Mouse (Mus musculus) layer of hippocampus, postnatal 36 days (tissue): ENCODE data around the gene Lman1l. TPM values are rescaled to one million over a fixed set of nuclear protein-coding genes. Genes with fewer than 3 reads are reported as not detected.

Experiments
- DNase-seq, 2 experiments: peaks; one replicate each; pipeline ENCODE4 v3.0.0; 2022
- total RNA-seq, 2 experiments: library from RNA; stranded (reverse); gene quantifications; 2 replicates each; pipeline ENCODE4 v1.2.3; 2021

Lman1l gene
- not detected for total RNA-seq

GRCm38 (mm10) chr9:57620674-57621073, at the start of gene Lman1l:
TSS of gene Lman1l (minus strand) at chr9:57620774.
- no peak for DNase-seq

DNA sequence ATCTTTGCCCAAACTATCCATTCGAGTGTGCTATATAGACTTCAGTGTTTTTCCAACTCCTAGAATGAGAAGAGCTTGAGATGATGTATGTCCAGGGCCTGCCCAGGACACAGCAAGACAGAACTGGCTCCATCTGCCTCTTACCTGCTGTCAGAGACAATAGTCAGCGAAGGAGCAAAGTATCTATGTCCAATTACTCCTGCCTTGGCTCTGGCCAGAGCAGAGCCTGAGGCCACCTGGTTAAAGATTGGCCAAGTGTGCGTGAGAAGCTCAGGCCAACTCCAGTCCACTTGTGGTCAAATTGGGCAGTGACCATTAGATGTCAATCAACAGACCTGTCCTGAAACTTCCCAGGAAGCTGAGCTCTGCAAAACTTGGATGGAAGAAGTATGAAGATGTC, 49.0 kb upstream of the Lman1l start:
- no peak for DNase-seq

DNA sequence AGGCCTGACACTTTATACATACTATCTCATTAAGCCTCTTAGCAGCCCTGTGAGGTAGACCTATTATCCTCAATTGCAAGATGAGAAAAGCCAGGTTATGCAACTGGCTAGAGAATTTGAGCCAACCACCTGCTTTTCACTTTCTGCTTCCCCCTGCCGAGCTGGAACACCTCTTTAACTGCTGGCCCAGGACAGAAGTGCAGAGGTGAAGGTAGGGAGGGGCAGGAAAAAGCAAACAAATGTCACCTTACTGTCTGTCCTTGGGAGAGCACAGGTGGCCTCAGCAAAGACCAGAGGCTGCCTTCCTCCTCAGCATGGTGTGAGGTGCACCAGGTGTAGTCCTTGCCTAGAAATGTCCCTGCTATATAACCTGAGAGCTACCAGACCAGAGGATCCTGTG, 47.7 kb upstream of the Lman1l start:
- no peak for DNase-seq

DNA sequence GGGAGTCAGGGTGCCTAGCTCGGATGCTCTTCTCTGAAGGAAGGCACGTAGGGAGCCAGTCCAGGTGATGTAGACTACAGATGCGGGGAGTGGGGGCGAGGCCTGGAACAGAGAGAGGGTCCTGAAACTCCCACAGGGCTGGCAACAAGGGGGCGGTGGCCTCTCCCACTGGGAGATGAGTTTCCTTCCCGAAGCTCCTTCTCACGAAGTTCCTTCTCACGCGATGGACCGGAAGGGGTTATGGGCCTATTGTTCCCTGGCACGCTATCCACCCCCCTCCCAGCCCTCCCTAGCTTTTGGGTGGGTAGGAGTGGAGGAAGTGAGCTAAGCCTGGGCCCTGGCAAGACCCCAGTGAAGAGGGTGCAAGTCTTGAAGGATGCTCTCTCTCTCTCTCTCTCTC, 47.2 kb upstream of the Lman1l start:
- no peak for DNase-seq

GRCm38 (mm10) chr9:57667136-57667535, 46.6 kb upstream of the Lman1l start:
- DNase-seq: no peak

GRCm38 (mm10) chr9:57666536-57666935, 46.0 kb upstream of the Lman1l start:
- DNase-seq: no peak

DNA sequence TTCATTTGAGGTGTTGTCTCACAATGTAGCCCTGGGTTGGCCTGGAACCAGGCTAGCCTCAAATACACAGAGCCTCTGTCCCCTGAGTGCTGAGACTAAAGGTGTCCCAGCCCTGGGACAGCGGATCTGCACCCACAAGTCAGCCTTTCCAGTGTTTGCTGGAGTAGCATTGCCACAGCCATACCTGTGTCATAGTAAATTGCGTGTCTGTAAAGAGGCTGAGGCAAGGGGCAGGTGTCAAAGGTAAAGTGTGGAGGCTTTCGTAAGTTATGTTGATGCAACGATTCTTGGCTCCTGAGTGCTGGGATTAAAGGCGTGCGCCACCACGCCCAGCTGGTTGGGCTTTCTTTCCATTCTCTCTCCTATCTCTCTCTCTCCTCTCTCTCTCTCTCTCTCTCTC, 44.0 kb upstream of the Lman1l start:
- no peak for DNase-seq

GRCm38 (mm10) chr9:57661552-57661951, 41.0 kb upstream of the Lman1l start:
- no peak for DNase-seq

- no peak for DNase-seq
Observed at GRCm38 (mm10) chr9:57660501-57660900, 39.9 kb upstream of the Lman1l start.

DNA sequence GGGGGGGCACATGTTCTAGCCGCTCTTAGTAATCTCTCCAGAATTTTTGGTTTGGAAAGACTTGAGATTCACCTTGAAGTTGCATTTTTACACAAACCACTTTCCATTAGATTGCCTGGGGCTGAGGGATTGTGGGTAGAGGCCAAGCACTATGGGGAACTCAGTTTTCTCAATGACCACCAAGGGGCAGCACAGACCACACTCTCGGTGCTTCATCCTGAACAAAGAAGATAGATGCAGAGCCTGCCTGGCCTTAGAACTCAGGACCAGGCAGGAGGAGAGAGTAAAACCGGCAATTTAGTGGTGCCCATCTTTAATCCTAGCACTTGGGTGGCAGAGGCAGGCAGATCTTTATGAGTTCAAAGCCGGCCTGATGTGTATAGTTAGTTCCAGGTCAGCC, 39.2 kb upstream of the Lman1l start:
- peak; percentile 69 to 78 for DNase-seq

GRCm38 (mm10) chr9:57658970-57659369, 38.4 kb upstream of the Lman1l start:
- DNase-seq: no peak

GRCm38 (mm10) chr9:57657843-57658242, 37.3 kb upstream of the Lman1l start:
- no peak for DNase-seq

GRCm38 (mm10) chr9:57656631-57657350, 36.2 kb upstream of the Lman1l start:
- DNase-seq: peak in 1 of 2 experiments; percentile 50

DNA sequence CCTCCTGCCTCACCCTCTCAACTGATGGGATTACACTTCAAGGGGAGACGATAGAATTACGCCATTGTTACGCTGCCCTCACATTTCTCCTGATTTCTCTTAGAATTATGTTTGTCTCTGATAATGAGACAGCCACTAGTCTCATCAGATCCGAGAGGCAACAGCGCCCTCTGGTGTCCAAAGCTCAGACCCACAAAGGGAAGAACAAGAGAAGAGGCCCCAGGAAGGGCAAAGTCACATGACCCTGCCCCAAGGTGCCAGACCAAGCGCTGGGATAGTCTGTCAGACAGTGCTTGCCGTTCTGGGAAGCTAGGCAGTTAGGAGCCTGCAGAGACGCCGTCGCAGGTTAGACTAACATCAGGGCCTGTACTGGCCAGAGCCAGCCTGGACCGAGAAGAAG, 35.2 kb upstream of the Lman1l start:
- DNase-seq: peak; percentile 92 to 94

DNA sequence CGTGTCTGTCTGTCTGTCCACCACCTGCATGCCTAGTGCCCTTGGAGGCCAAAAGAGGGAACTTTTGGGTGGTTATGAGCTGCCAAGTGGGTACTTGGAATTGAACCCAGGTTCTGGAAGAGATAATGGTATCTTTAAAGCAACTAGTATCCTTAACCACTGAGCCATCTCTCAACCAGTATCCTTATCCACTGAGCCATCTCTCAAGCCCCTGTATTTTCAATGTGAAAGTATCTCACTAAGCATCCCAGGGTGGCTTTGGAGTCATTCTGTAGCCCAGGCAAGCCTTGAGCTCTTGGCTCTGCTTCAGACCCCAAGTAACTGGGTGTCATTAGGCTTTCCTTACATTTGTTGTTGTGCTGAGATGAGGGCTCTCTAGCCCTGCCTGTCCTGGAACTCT, 34.4 kb upstream of the Lman1l start:
- no peak for DNase-seq

- no peak for DNase-seq
Observed at GRCm38 (mm10) chr9:57653283-57653682, 32.7 kb upstream of the Lman1l start, which contains the start of gene Csk. TSS of gene Csk (minus strand) at chr9:57653631.

DNA sequence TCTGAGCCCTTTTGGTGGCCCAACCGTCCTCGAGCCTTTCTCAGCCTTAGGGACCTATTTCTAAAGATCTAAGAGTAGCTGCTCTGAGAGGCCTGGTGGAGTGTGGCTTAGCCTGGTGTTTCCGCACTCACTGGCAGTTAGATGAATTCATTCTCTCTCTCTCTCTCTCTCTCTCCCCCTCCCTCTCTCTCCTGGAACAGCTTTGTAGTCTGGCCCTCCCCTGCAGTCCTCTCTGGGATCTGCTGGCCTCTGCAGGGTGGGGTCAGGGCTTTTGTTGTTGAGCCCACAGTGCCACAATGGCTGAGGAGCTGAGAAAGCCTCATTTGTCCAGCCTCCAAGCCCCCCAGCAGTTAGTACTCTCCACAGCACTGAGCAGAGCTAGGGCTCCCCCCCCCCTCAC, 32.3 kb upstream of the Lman1l start:
- no peak for DNase-seq

DNA sequence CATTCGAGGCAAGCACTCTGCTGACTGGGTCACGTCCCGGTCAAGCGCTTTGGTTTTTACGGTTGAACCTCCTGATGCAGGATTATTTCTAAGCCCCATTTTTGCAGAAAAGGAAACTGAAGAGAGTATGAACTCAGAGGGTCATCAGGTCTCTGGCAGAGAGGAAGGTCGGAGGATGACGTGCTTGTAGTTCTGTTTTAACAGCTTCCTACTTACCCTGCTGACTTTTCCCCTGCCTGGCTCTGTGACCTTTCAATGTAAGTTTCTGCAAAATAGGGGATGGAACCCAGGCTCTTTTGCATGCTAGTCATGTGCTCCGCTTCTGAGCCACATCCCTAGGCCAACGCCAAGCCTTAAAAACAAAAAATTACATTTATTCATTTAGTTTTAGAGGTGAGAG, 31.8 kb upstream of the Lman1l start:
- no peak for DNase-seq

DNA sequence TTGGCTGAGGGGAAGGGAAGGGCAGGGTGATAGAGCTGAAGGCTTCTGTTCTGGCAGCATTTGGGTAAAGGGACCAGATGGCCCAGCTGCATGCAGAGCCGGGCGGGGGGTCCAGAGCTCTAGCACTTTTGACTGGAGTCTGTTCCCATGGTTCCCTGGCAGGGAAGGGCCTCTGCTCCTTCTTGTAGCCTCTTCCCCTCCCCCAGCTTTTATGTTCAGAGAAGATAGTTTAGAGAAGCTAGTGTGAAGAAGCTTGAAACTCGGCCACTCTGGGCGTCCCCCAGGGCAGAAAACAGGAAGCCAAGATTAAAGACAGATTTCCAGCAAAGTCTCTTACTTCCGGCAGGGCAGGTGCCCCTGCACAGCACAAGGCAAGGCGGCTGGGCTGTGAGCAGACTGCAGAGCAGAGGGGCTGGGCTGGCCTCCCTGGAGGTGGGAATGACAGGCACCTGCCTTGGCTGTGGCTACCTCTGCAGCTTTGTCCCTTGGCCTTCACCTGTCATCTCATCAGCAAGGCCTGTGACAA, 30.3 kb upstream of the Lman1l start:
- no peak for DNase-seq

- DNase-seq: no peak
Observed at GRCm38 (mm10) chr9:57650130-57650785, 29.7 kb upstream of the Lman1l start.

DNA sequence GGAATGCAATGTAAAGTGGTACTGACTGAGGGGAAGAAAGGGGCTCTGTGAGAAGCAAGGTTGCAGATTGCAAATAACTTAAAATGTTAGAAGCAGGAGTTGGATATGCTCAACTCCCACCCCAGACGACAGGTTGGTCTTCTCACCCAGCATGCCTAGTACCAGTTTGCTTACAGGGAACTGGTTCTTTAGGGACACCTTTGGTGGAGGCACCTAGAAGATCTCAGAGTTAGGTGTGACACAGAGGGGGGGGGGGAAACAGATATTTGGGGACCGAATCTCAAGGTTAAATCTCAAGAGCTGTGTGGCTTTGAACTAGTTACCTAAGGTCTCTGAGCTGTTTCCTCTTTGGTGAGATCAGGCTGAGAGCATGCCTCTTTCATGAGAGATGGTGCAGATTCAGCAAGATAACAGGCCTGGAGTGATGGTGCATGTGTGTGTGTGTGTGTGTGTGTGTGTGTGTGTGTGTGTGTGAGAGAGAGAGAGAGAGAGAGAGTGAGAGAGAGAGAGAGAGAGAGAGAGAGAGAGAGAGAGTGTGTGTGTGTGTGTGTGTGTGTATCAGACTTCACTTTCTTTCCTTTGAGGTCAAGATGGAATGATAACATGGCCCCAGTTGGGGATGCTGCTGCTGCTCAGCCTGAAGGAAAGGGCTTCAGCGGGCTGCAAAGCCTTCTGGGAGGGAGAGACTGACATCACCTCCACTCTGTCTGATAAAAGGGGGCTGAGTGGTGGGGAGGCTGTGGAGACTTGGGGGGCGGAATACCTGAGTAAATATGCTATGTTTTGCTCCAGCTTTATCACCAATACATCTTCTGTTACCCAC, 26.9 kb upstream of the Lman1l start:
- DNase-seq: no peak

GRCm38 (mm10) chr9:57646551-57647103, 26.1 kb upstream of the Lman1l start:
- DNase-seq: no peak
